Mouse (Mus musculus): ENCODE data around the gene Pla2g16. TPM values are rescaled to one million over a fixed set of nuclear protein-coding genes. Genes with fewer than 3 reads are reported as not detected.

The Pla2g16 gene
- polyA plus RNA-seq, 1 experiment = 3.2 TPM

- DNase-seq (ENCODE audit: low read depth) = peak; percentile 63
- peak; percentile 60; the same call in 1 of the 2 replicates for TF ChIP-seq CTCF (IDR thresholded peaks at IDR 0.05; ENCODE audit: borderline replicate concordance, extremely low read depth, insufficient read depth, insufficient read length)
- TF ChIP-seq POLR2A (IDR thresholded peaks at IDR 0.05; ENCODE audit: borderline replicate concordance, extremely low read depth, insufficient read depth, insufficient read length, poor library complexity, severe bottlenecking) = no peak
Observed at GRCm38 (mm10) chr19:7595534-7595933, 38.3 kb downstream of the Pla2g16 start.

- TF ChIP-seq CTCF (IDR thresholded peaks at IDR 0.05; ENCODE audit: borderline replicate concordance, extremely low read depth, insufficient read depth, insufficient read length) = no peak
- TF ChIP-seq POLR2A (IDR thresholded peaks at IDR 0.05; ENCODE audit: borderline replicate concordance, extremely low read depth, insufficient read depth, insufficient read length, poor library complexity, severe bottlenecking) = no peak
- DNase-seq (ENCODE audit: low read depth) = no peak
Observed at GRCm38 (mm10) chr19:7598481-7598880, 41.2 kb downstream of the Pla2g16 start.

GRCm38 (mm10) chr19:7601551-7601950 is 44.3 kb downstream of the Pla2g16 start:
- no peak for DNase-seq (ENCODE audit: low read depth)
- no peak for TF ChIP-seq CTCF (IDR thresholded peaks at IDR 0.05; ENCODE audit: borderline replicate concordance, extremely low read depth, insufficient read depth, insufficient read length)
- no peak for TF ChIP-seq POLR2A (IDR thresholded peaks at IDR 0.05; ENCODE audit: borderline replicate concordance, extremely low read depth, insufficient read depth, insufficient read length, poor library complexity, severe bottlenecking)

GRCm38 (mm10) chr19:7604107-7604506 is 46.8 kb downstream of the Pla2g16 start:
- no peak for TF ChIP-seq CTCF (IDR thresholded peaks at IDR 0.05; ENCODE audit: borderline replicate concordance, extremely low read depth, insufficient read depth, insufficient read length)
- no peak for TF ChIP-seq POLR2A (IDR thresholded peaks at IDR 0.05; ENCODE audit: borderline replicate concordance, extremely low read depth, insufficient read depth, insufficient read length, poor library complexity, severe bottlenecking)
- DNase-seq (ENCODE audit: low read depth) = no peak

GRCm38 (mm10) chr19:7605013-7605412 is 47.8 kb downstream of the Pla2g16 start:
- no peak for TF ChIP-seq CTCF (IDR thresholded peaks at IDR 0.05; ENCODE audit: borderline replicate concordance, extremely low read depth, insufficient read depth, insufficient read length)
- TF ChIP-seq POLR2A (IDR thresholded peaks at IDR 0.05; ENCODE audit: borderline replicate concordance, extremely low read depth, insufficient read depth, insufficient read length, poor library complexity, severe bottlenecking) = no peak

GRCm38 (mm10) chr19:7605930-7606783 is 48.9 kb downstream of the Pla2g16 start:
- TF ChIP-seq CTCF (IDR thresholded peaks at IDR 0.05; ENCODE audit: borderline replicate concordance, extremely low read depth, insufficient read depth, insufficient read length) (no peak), POLR2A (IDR thresholded peaks at IDR 0.05; ENCODE audit: borderline replicate concordance, extremely low read depth, insufficient read depth, insufficient read length, poor library complexity, severe bottlenecking) (no peak)

More at GRCm38 (mm10) chr19:7605013-7605412, 47.8 kb downstream of the Pla2g16 start:
- peak; percentile 47 for DNase-seq (ENCODE audit: low read depth)

GRCm38 (mm10) chr19:7606801-7607689 is 49.8 kb downstream of the Pla2g16 start, which contains the start of gene Lgals12:
Gene Lgals12 (minus strand): TSS chr19:7607193.
- no peak for TF ChIP-seq CTCF (IDR thresholded peaks at IDR 0.05; ENCODE audit: borderline replicate concordance, extremely low read depth, insufficient read depth, insufficient read length)
- TF ChIP-seq POLR2A (IDR thresholded peaks at IDR 0.05; ENCODE audit: borderline replicate concordance, extremely low read depth, insufficient read depth, insufficient read length, poor library complexity, severe bottlenecking) = no peak
- peak; percentile 80 for DNase-seq (ENCODE audit: low read depth)

More at GRCm38 (mm10) chr19:7605930-7606783, 48.9 kb downstream of the Pla2g16 start:
- DNase-seq (ENCODE audit: low read depth) = peak; percentile 97

- TF ChIP-seq CTCF (IDR thresholded peaks at IDR 0.05; ENCODE audit: borderline replicate concordance, extremely low read depth, insufficient read depth, insufficient read length) = no peak
- no peak for TF ChIP-seq POLR2A (IDR thresholded peaks at IDR 0.05; ENCODE audit: borderline replicate concordance, extremely low read depth, insufficient read depth, insufficient read length, poor library complexity, severe bottlenecking)
- no peak for DNase-seq (ENCODE audit: low read depth)
Observed at GRCm38 (mm10) chr19:7607690-7608201, 50.5 kb downstream of the Pla2g16 start.

GRCm38 (mm10) chr19:7611942-7612757 is 54.9 kb downstream of the Pla2g16 start, which contains the start of gene Hrasls5:
Gene Hrasls5 (plus strand): TSS chr19:7612541.
- peak; percentile 50 for DNase-seq (ENCODE audit: low read depth)

GRCm38 (mm10) chr19:7613151-7613550 is 55.9 kb downstream of the Pla2g16 start:
- TF ChIP-seq CTCF (IDR thresholded peaks at IDR 0.05; ENCODE audit: borderline replicate concordance, extremely low read depth, insufficient read depth, insufficient read length) (no peak), POLR2A (IDR thresholded peaks at IDR 0.05; ENCODE audit: borderline replicate concordance, extremely low read depth, insufficient read depth, insufficient read length, poor library complexity, severe bottlenecking) (no peak)
- no peak for DNase-seq (ENCODE audit: low read depth)

More at GRCm38 (mm10) chr19:7611942-7612757, 54.9 kb downstream of the Pla2g16 start, which contains the start of gene Hrasls5:
- TF ChIP-seq CTCF (IDR thresholded peaks at IDR 0.05; ENCODE audit: borderline replicate concordance, extremely low read depth, insufficient read depth, insufficient read length) = peak; percentile 14; the same call in 1 of the 2 replicates
- TF ChIP-seq POLR2A (IDR thresholded peaks at IDR 0.05; ENCODE audit: borderline replicate concordance, extremely low read depth, insufficient read depth, insufficient read length, poor library complexity, severe bottlenecking) = no peak
